Mouse (Mus musculus) MEL (cell line): Measurements from ENCODE around the gene Krt71. TPM values are rescaled to one million over a fixed set of nuclear protein-coding genes. Genes with fewer than 3 reads are reported as not detected.

Experiments
- DNase-seq: peaks from one replicate; pipeline ENCODE4 v3.0.0; 2011; ENCODE audit warnings: low read depth, low spot score
- H3K27ac ChIP-seq: 2 replicates; pipeline ENCODE4 v1.5.1; 2012; ENCODE audit warnings: low read depth, mild to moderate bottlenecking, control low read depth, low read length, moderate library complexity; ENCODE audit not compliant: control insufficient read depth
- H3K27me3 ChIP-seq, 2 experiments: fragments of 150-350 bp in 1 of 2; sonication (generic) in 1 of 2; 2 replicates each; pipeline ENCODE4 v1.6.1; 2012; ENCODE audit warnings: low read length in 2 of 2, mild to moderate bottlenecking in 2 of 2, improper control_type of control experiment in 1 of 2, moderate library complexity in 1 of 2; ENCODE audit not compliant: insufficient read depth in 2 of 2, control insufficient read depth in 1 of 2
- H3K36me3 ChIP-seq, 2 experiments: 2 replicates each; pipeline ENCODE4 v1.6.1; 2012 to 2014; ENCODE audit warnings: low read length in 2 of 2, improper control_type of control experiment in 1 of 2, inconsistent platforms in 1 of 2, mild to moderate bottlenecking in 1 of 2; ENCODE audit not compliant: insufficient read depth in 2 of 2, control insufficient read depth in 1 of 2
- H3K4me1 ChIP-seq, 2 experiments: fragments of 150-350 bp in 1 of 2; sonication (generic) in 1 of 2; 2 replicates each; pipeline ENCODE4 v1.6.1; 2012; ENCODE audit warnings: low read length in 2 of 2, improper control_type of control experiment in 1 of 2, mild to moderate bottlenecking in 1 of 2; ENCODE audit not compliant: insufficient read depth in 2 of 2, control insufficient read depth in 1 of 2
- H3K4me3 ChIP-seq, 2 experiments: fragments of 150-350 bp in 1 of 2; sonication (generic) in 1 of 2; 2 replicates each; pipeline ENCODE4 v1.5.1; 2012; ENCODE audit warnings: low read depth in 2 of 2, low read length in 2 of 2, mild to moderate bottlenecking in 2 of 2, moderate library complexity in 2 of 2, control low read depth in 1 of 2, improper control_type of control experiment in 1 of 2; ENCODE audit not compliant: control insufficient read depth in 1 of 2, insufficient read depth in 1 of 2
- H3K79me2 ChIP-seq: 2 replicates; pipeline ENCODE4 v1.6.1; 2012; ENCODE audit warnings: mild to moderate bottlenecking, low read length, moderate library complexity; ENCODE audit not compliant: control insufficient read depth, poor library complexity, insufficient read depth
- H3K9ac ChIP-seq: 2 replicates; pipeline ENCODE4 v1.6.1; 2012; ENCODE audit warnings: low read depth, mild to moderate bottlenecking, control low read depth, low read length, moderate library complexity; ENCODE audit not compliant: control insufficient read depth, poor library complexity, severe bottlenecking
- H3K9me3 ChIP-seq: fragments of 150-350 bp; sonication (generic); replicated peaks from 2 replicates; pipeline ENCODE4 v1.6.1; 2012; ENCODE audit warnings: mild to moderate bottlenecking, low read length, improper control_type of control experiment, moderate library complexity; ENCODE audit not compliant: insufficient read depth
- BHLHE40 ChIP-seq: IDR thresholded peaks from 2 replicates; pipeline ENCODE4 v1.6.1; 2012; ENCODE audit warnings: low read depth, mild to moderate bottlenecking, inconsistent platforms, low read length, improper control_type of control experiment, borderline replicate concordance
- CHD1 ChIP-seq: IDR thresholded peaks from 2 replicates; pipeline ENCODE4 v1.6.1; 2012; ENCODE audit warnings: low read depth, mild to moderate bottlenecking, inconsistent platforms, low read length, improper control_type of control experiment
- CHD2 ChIP-seq: IDR thresholded peaks from 2 replicates; pipeline ENCODE4 v1.6.1; 2011; ENCODE audit warnings: low read length, improper control_type of control experiment
- ELF1 ChIP-seq: IDR thresholded peaks from 2 replicates; pipeline ENCODE4 v1.6.1; 2014; ENCODE audit warnings: low read depth, mild to moderate bottlenecking, inconsistent platforms, low read length, improper control_type of control experiment, moderate library complexity
- ETS1 ChIP-seq: IDR thresholded peaks from 2 replicates; pipeline ENCODE4 v1.6.1; 2012; ENCODE audit warnings: low read depth, mild to moderate bottlenecking, inconsistent platforms, low read length, improper control_type of control experiment, moderate library complexity
- GATA1 ChIP-seq: IDR thresholded peaks from 2 replicates; pipeline ENCODE4 v1.6.1; 2011; ENCODE audit warnings: low read depth, low read length, improper control_type of control experiment
- JUND ChIP-seq: IDR thresholded peaks from 2 replicates; pipeline ENCODE4 v1.6.1; 2011; ENCODE audit warnings: low read depth, mild to moderate bottlenecking, improper control_type of control experiment, low read length
- KAT2A ChIP-seq: conservative IDR thresholded peaks from 2 replicates; pipeline ENCODE4 v1.6.1; 2012; ENCODE audit warnings: low read depth, low read length, improper control_type of control experiment, inconsistent platforms
- MAZ ChIP-seq: IDR thresholded peaks from 2 replicates; pipeline ENCODE4 v1.6.1; 2012; ENCODE audit warnings: low read depth, mild to moderate bottlenecking, inconsistent platforms, low read length, improper control_type of control experiment
- MEF2A ChIP-seq: IDR thresholded peaks from 2 replicates; pipeline ENCODE4 v1.6.1; 2014; ENCODE audit warnings: low read depth, mild to moderate bottlenecking, inconsistent platforms, low read length, improper control_type of control experiment; ENCODE audit not compliant: poor library complexity, insufficient replicate concordance, severe bottlenecking; ENCODE audit errors: extremely low read depth
- POLR2A ChIP-seq, 2 experiments: IDR thresholded peaks; 2 replicates each; pipeline ENCODE4 v1.6.1; 2011 to 2012; ENCODE audit warnings: low read length in 2 of 2, mild to moderate bottlenecking in 2 of 2, control low read depth in 1 of 2, improper control_type of control experiment in 1 of 2, low read depth in 1 of 2, moderate library complexity in 1 of 2; ENCODE audit not compliant: control insufficient read depth in 1 of 2, insufficient read depth in 1 of 2, poor library complexity in 1 of 2
- POLR2AphosphoS5 ChIP-seq: IDR thresholded peaks from 2 replicates; pipeline ENCODE4 v1.6.1; 2012; ENCODE audit warnings: low read depth, borderline replicate concordance, mild to moderate bottlenecking, inconsistent platforms, low read length, moderate library complexity, mixed read lengths
- RCOR1 ChIP-seq: IDR thresholded peaks from 2 replicates; pipeline ENCODE4 v1.6.1; 2012; ENCODE audit warnings: low read depth, mild to moderate bottlenecking, inconsistent platforms, low read length, improper control_type of control experiment
- SIN3A ChIP-seq: IDR thresholded peaks from 2 replicates; pipeline ENCODE4 v1.6.1; 2012; ENCODE audit warnings: low read length, improper control_type of control experiment, inconsistent platforms
- TAL1 ChIP-seq: IDR thresholded peaks from 2 replicates; pipeline ENCODE4 v1.6.1; 2012; ENCODE audit warnings: mild to moderate bottlenecking, inconsistent platforms, low read length, moderate library complexity, mixed read lengths
- TCF12 ChIP-seq: IDR thresholded peaks from 2 replicates; pipeline ENCODE4 v1.6.1; 2014; ENCODE audit warnings: low read depth, mild to moderate bottlenecking, inconsistent platforms, low read length, improper control_type of control experiment, moderate library complexity
- UBTF ChIP-seq: IDR thresholded peaks from 2 replicates; pipeline ENCODE4 v1.6.1; 2012; ENCODE audit warnings: low read depth, mild to moderate bottlenecking, inconsistent platforms, low read length, improper control_type of control experiment, moderate library complexity, borderline replicate concordance; ENCODE audit not compliant: insufficient read depth
- ZMIZ1 ChIP-seq: IDR thresholded peaks from 2 replicates; pipeline ENCODE4 v1.6.1; 2012; ENCODE audit warnings: low read depth, mild to moderate bottlenecking, inconsistent platforms, low read length, improper control_type of control experiment, moderate library complexity
- polyA plus RNA-seq, 2 experiments: library from polyadenylated mRNA; stranded (reverse) in 1 of 2; unstranded in 1 of 2; fragments of >175 nt in 1 of 2; fragments of >200 nt in 1 of 2; gene quantifications; 2 replicates each; pipeline versions ENCODE4 v1.2.1 to v1.2.4; 2012; ENCODE audit warnings: low replicate concordance in 2 of 2, low read depth in 1 of 2; ENCODE audit not compliant: insufficient read length in 2 of 2, insufficient read depth in 1 of 2, missing spikeins in 1 of 2
- total RNA-seq: library from RNA; depleted of rRNA; stranded (reverse); fragments of 300-350 nt; gene quantifications from 2 replicates; pipeline ENCODE4 v1.2.3, GENCODE M21; 2012

Gene Krt71
- total and polyA plus RNA-seq, 3 experiments, result not detected

DNA sequence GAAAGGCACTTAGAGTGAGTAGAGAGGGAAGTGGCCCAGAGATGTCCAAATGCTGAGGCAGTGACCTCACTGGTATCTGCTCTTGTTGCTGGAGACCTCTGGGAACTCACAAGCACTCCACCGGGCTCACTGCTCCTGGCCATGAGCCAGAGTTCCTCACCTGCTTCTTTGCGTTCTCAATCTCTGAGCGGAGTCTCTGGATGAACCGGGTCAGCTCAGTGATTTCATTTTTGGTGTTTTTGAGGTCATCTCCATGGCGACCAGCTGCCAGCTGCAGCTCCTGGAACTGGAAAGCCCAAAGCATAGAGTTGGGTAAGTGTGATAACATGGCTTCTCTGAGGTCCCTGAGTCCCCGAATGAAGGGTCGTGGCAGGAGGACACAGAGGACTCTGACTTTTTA, 5.1 kb downstream of the Krt71 start:
- Histone ChIP-seq H3K27me3 (no peaks in the 10 kb centered on the region), H3K4me3 (no peak overlapping the region), H3K79me2 (no peaks in the 10 kb centered on the region), H3K9ac (no peak overlapping the region), H3K27ac (no peak overlapping the region), H3K36me3 (no peaks in the 10 kb centered on the region), H3K4me1 (no peaks in the 10 kb centered on the region)
- no peak for DNase-seq
- TF ChIP-seq ELF1, result no peak
- no peak for TF ChIP-seq GATA1
- no peak for TF ChIP-seq UBTF
- no peak for TF ChIP-seq TAL1
- TF ChIP-seq CHD2, result no peak
- TF ChIP-seq MAZ, result no peak
- no peak for TF ChIP-seq RCOR1
- no peak for TF ChIP-seq CHD1
- no peak for TF ChIP-seq POLR2A (IDR thresholded peaks at IDR 0.05; ENCODE audit: control insufficient read depth in 1 of 2, insufficient read depth in 1 of 2, low read depth in 1 of 2, low read length in 2 of 2, poor library complexity in 1 of 2)
- no peak for TF ChIP-seq KAT2A
- TF ChIP-seq SIN3A, result no peak
- TF ChIP-seq, all 39 proteins: peak for 0
- H3K9me3 ChIP-seq, result no peaks in the 10 kb centered on the region

DNA sequence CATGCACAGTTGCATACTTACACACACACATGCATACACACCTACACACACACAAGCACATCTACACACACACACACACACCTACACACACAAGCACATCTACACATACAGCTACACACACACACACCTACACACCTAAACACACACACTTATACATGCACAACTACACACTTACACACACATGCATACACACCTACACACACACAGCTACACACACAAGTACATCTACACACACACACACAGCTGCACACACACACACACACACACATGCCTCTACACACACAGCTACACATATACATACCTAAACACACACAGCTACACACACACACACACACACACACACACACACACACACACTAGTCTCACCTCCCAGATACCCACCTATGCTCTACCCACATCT, 12.3 kb downstream of the Krt71 start:
- no peaks in the 10 kb centered on the region for H3K36me3 ChIP-seq
- DNase-seq, result no peak
- no peaks in the 10 kb centered on the region for H3K9me3 ChIP-seq
- no peak overlapping the region for H3K27ac ChIP-seq
- H3K4me1 ChIP-seq, result no peaks in the 10 kb centered on the region
- H3K79me2 ChIP-seq, result no peaks in the 10 kb centered on the region
- no peaks in the 10 kb centered on the region for H3K27me3 ChIP-seq
- TF ChIP-seq TCF12, result no peak
- 0 out of 2 replicates have a peak, but pooled peaks have one; percentile 3 for TF ChIP-seq TAL1
- TF ChIP-seq POLR2AphosphoS5, result peak; percentile 91; the same call in 1 of the 2 replicates
- H3K4me3 ChIP-seq, result no peak overlapping the region
- no peak overlapping the region for H3K9ac ChIP-seq

DNA sequence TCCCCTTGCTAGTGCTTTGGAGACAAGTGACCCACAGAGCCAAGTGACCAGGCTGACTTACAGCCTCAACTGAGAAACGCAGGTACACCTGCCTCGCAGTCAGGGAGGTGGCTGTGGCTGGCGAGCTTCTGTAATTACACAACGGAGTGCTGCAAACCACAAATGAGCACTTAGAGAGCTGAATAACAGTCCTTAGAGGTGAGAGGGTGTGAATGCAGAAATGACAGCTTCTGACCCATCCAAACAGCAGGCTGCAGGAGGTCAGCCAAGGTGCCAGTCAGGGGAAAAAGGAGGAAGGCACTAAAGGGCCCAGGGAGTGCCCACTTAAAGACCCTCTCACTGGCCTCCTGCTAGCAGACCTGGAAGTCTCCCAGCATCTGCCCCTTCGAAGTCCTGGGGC, 18.2 kb downstream of the Krt71 start:
- Histone ChIP-seq H3K36me3 (no peaks in the 10 kb centered on the region), H3K27ac (no peak overlapping the region), H3K79me2 (no peaks in the 10 kb centered on the region), H3K4me1 (no peaks in the 10 kb centered on the region), H3K4me3 (no peak overlapping the region), H3K9ac (no peak overlapping the region), H3K27me3 (no peaks in the 10 kb centered on the region), H3K9me3 (no peaks in the 10 kb centered on the region)
- TF ChIP-seq BHLHE40 (no peak), MEF2A (no peak), JUND (no peak), ETS1 (no peak), ZMIZ1 (no peak), TCF12 (no peak)
- no peak for DNase-seq
